Mouse (Mus musculus) G1E (cell line): ENCODE results near the gene Pithd1.

ENCODE experiments used
- CTCF ChIP-seq: IDR thresholded peaks from 2 replicates; pipeline ENCODE4 v1.5.1; 2012; ENCODE audit warnings: low read depth, low read length, inconsistent platforms, mixed read lengths
- GATA1 ChIP-seq: IDR thresholded peaks from 2 replicates; pipeline ENCODE4 v1.6.1; 2012; ENCODE audit warnings: borderline replicate concordance, low read length, inconsistent platforms, mixed read lengths

GRCm38 (mm10) chr4:135926861-135927260 lies 60.2 kb downstream of the Pithd1 start:
- TF ChIP-seq CTCF (no peak), GATA1 (no peak)
